Mouse (Mus musculus) stomach, postnatal 0 days (tissue): ENCODE results near the gene Cldn8.

Source experiments
- CTCF ChIP-seq: IDR thresholded peaks from 2 replicates; pipeline ENCODE4 v1.5.1; 2016; ENCODE audit warnings: antibody characterized with exemption, low read depth, mild to moderate bottlenecking, moderate library complexity
- EP300 ChIP-seq: optimal IDR thresholded peaks from 2 replicates; pipeline ENCODE3; 2016; ENCODE audit warnings: antibody characterized with exemption

GRCm38 (mm10) chr16:88600303-88600702, 37.3 kb upstream of the Cldn8 start:
- no peak for TF ChIP-seq CTCF
- TF ChIP-seq EP300, result no peak
